Mouse (Mus musculus) ES-E14 (cell line): ENCODE measurements at regions not wholly inside any gene's neighbourhood (a gene's known extent, or its start where the extent isn't known, plus 50 kb on each side); places are given as distances from the start of the nearest gene placed in this dataset.

ENCODE experiments used
- CHD2 ChIP-seq: IDR thresholded peaks from 2 replicates; pipeline ENCODE4 v1.6.1; 2014; ENCODE audit warnings: mild to moderate bottlenecking, low read depth, low read length, inconsistent platforms
- MAFK ChIP-seq: IDR thresholded peaks from 2 replicates; pipeline ENCODE4 v1.6.1; 2014; ENCODE audit warnings: mild to moderate bottlenecking, low read depth, low read length, inconsistent platforms; ENCODE audit not compliant: insufficient read depth
- ZNF384 ChIP-seq: IDR thresholded peaks from 2 replicates; pipeline ENCODE4 v1.6.1; 2012; ENCODE audit warnings: low read depth, low read length, inconsistent platforms

DNA sequence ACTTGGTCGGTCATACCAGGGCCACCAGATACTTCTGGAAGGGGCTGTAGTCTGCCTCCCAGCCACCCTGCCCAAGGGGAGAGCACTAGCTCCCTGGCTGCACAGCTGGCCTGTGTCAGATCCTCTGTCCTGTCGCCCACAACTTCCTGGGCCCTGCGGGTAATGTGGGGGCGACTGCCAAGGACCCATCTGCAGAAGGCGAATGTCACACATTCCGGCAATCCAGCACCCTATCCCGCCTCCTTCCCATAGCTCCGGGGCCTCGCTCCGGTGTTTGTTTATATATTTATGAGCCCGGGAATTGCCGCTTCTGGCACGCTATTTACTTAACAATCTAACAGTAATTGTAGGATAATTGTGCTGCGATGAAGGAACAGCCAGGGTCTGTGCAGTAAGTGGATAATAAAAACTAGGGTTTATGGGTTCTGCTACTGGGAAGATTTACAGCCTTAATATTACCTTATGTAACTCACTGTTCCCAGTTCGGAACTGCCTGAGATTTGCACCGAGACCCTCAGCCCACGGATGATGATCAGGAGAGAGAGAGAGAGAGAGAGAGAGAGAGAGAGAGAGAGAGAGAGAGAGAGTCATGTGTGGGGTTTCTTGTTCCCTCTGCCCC is 338.6 kb upstream of the Kcnab2 start:
- TF ChIP-seq CHD2, result no peak
- no peak for TF ChIP-seq MAFK
- no peak for TF ChIP-seq ZNF384
